ENCODE assay signal across 16 mouse cellular contexts in the genomic region with DNA sequence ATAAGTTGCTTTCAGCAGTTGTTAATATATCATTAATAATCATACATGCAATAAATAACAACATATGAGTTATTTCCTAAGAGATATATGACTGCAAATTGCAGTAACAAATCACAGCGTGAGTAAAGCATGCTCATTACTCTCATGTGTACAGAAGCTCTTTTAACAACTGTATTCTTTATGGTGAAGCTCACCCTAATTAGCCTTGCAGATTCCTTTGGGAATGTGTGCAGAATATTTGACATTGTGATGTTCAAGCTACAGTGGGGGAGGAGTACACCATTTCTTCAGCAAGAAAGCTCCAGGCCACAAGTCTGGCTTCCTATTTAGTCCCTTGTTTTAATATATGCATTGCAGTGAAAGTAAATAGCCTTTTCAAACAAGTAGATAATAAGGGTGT.
DNase-seq lines count a peak whose midpoint lies in the region; ATAC-seq and TF ChIP-seq lines count a peak whose summit lies in the region.
"Had no signal": no experiment of that assay in that cellular context is flagged by ENCODE, and none has a peak within 500 bp of the region (broad histone marks: within the 10 kb centered on the region; RNA-seq: fewer than 3 reads in every experiment).

No protein-coding gene starts in this region.

- H3K9ac ChIP-seq in kidney, postnatal 0 days (ENCODE audit: low read depth, low read length), result no peak overlapping the region
- no peak overlapping the region for H3K9ac ChIP-seq in hindbrain, embryonic 12.5 days
- no peak overlapping the region for H3K9ac ChIP-seq in midbrain, embryonic 14.5 days (replicated peaks; ENCODE audit: low read length)
- H3K9ac ChIP-seq: heart, embryonic 12.5 days; liver, embryonic 13.5 days had no signal

- no peak overlapping the region for H3K4me2 ChIP-seq in kidney, postnatal 0 days (ENCODE audit: low read length)
- H3K4me2 ChIP-seq in hindbrain, embryonic 12.5 days (replicated peaks), result no peak overlapping the region
- H3K4me2 ChIP-seq in midbrain, embryonic 14.5 days (ENCODE audit: low read length), result no peak overlapping the region
- H3K4me2 ChIP-seq: heart, embryonic 12.5 days; liver, embryonic 13.5 days had no signal

- ATAC-seq in kidney, postnatal 0 days (replicated peaks; ENCODE audit: low FRiP score, low read depth), result no peak
- peak; percentile 86 for ATAC-seq in hindbrain, embryonic 12.5 days (ENCODE audit: low FRiP score)
- ATAC-seq in midbrain, embryonic 14.5 days (ENCODE audit: low FRiP score, low TSS enrichment), result peak; percentile 69
- ATAC-seq: lung, postnatal 0 days had no signal

- no peak overlapping the region for H3K27ac ChIP-seq in kidney, postnatal 0 days
- H3K27ac ChIP-seq in hindbrain, embryonic 12.5 days, result no peak overlapping the region
- H3K27ac ChIP-seq in midbrain, embryonic 14.5 days (replicated peaks; ENCODE audit: low read depth, low read length), result peak overlapping the region; percentile 28; the same call in 1 of the 2 replicates
- H3K27ac ChIP-seq: liver, embryonic 13.5 days had no signal

- no peaks in the 10 kb centered on the region for H3K4me1 ChIP-seq in kidney, postnatal 0 days (replicated peaks; ENCODE audit: insufficient read depth, low read length)
- H3K4me1 ChIP-seq in hindbrain, embryonic 12.5 days, result 0 out of 2 replicates have a peak, but pooled peaks cover 3% of the 10 kb centered on the region
- peaks cover 19% of the 10 kb centered on the region for H3K4me1 ChIP-seq in midbrain, embryonic 14.5 days (ENCODE audit: control insufficient read depth, insufficient read depth, low read length)
- H3K4me1 ChIP-seq: heart, embryonic 12.5 days; liver, embryonic 13.5 days had no signal

- DNase-seq in kidney, postnatal 0 days (ENCODE audit: low spot score), result peak; percentile 21
- no peak for DNase-seq in kidney, adult 9 months
- peak; percentile 73 for DNase-seq in midbrain, embryonic 14.5 days
- peak; percentile 8 for DNase-seq in retina, postnatal 1 day
- DNase-seq in cerebellum, postnatal 10 days, result no peak
- no peak for DNase-seq in urinary bladder, postnatal 4 days (ENCODE audit: low spot score in 2 of 2)
- DNase-seq in thymus, postnatal 36 days, result no peak
- DNase-seq: adrenal gland, adult 2 months; B cell, adult 2 months; cerebellum, adult 18-20 months; kidney, adult 18-20 months; liver, embryonic 13.5 days; thymus, postnatal 4 days had no signal

- no peaks in the 10 kb centered on the region for H3K36me3 ChIP-seq in kidney, postnatal 0 days (ENCODE audit: insufficient read depth, low read length)
- no peaks in the 10 kb centered on the region for H3K36me3 ChIP-seq in hindbrain, embryonic 12.5 days
- H3K36me3 ChIP-seq in midbrain, embryonic 14.5 days (ENCODE audit: control insufficient read depth, insufficient read depth, low read length), result no peaks in the 10 kb centered on the region
- H3K36me3 ChIP-seq: heart, embryonic 12.5 days; liver, embryonic 13.5 days had no signal

- no peak overlapping the region for H3K4me3 ChIP-seq in kidney, postnatal 0 days (replicated peaks; ENCODE audit: low read depth, low read length)
- no peak overlapping the region for H3K4me3 ChIP-seq in hindbrain, embryonic 12.5 days
- H3K4me3 ChIP-seq in midbrain, embryonic 14.5 days (replicated peaks; ENCODE audit: low read depth, low read length), result no peak overlapping the region
- H3K4me3 ChIP-seq: heart, embryonic 12.5 days; liver, embryonic 13.5 days had no signal

- H3K27me3 ChIP-seq in kidney, postnatal 0 days (ENCODE audit: insufficient read depth, low read length), result no peaks in the 10 kb centered on the region
- H3K27me3 ChIP-seq in hindbrain, embryonic 12.5 days, result no peaks in the 10 kb centered on the region
- H3K27me3 ChIP-seq in midbrain, embryonic 14.5 days (ENCODE audit: control insufficient read depth, insufficient read depth, low read length), result no peaks in the 10 kb centered on the region
- H3K27me3 ChIP-seq: heart, embryonic 12.5 days; liver, embryonic 13.5 days had no signal

- TF ChIP-seq CTCF in kidney, postnatal 0 days (IDR thresholded peaks at IDR 0.05; ENCODE audit: low read depth), result no peak

- WGBS in kidney, postnatal 0 days, result 66% methylated on average over 1 of the region's 1 CpGs
- 38% methylated on average over 1 of the region's 1 CpGs for WGBS in hindbrain, embryonic 12.5 days
- WGBS in midbrain, embryonic 14.5 days, result 20% methylated on average over 1 of the region's 1 CpGs

- no peaks in the 10 kb centered on the region for H3K9me3 ChIP-seq in kidney, postnatal 0 days (replicated peaks; ENCODE audit: low read length)
- no peaks in the 10 kb centered on the region for H3K9me3 ChIP-seq in hindbrain, embryonic 12.5 days (replicated peaks)
- no peaks in the 10 kb centered on the region for H3K9me3 ChIP-seq in midbrain, embryonic 14.5 days (ENCODE audit: control insufficient read depth, low read length)
- H3K9me3 ChIP-seq: heart, embryonic 12.5 days; liver, embryonic 13.5 days had no signal

Comparison
In these comparisons a context has a peak if more than half of its experiments do, and no peak if none do; other contexts are left out.
1. DNase-seq: peak in kidney, postnatal 0 days (single experiment), midbrain, embryonic 14.5 days (single experiment) and retina, postnatal 1 day (single experiment); none in kidney, adult 9 months (single experiment), cerebellum, postnatal 10 days (0 of 2), urinary bladder, postnatal 4 days (0 of 2) and thymus, postnatal 36 days (0 of 2).